Mouse (Mus musculus): ENCODE results near the gene Ankrd12.

The Ankrd12 gene

DNA sequence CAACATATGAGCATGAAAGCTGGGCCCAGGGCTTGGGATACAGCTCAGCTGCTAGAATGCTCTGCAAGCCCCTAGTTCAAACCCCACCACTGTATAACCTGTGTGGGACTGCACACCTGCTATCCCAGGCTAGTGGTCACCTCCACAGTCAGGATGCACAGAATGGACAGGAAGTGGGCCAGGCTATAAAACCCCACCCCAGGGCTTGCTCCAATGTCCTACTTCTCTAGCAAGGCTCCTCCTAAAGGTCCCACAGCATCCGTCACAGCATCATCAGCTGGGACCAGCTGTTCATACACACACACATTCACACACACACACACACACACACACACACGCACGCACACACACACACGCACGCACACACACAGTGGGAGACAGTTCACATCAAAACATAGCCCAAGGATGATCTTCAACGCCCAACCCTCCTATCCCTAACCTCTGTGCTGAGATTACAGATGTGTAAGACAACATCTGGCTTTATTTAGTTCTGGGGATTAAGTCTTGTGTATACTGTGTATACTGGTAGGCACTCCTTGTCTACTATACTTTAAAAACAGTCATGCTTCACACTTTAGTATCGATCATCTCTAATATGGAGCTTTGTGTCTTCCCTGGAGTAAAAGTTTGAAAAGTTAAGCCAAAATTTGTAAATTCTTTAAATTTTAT, 146.6 kb downstream of the Ankrd12 start:
- DNase-seq (ENCODE audit: low read depth, low spot score) = no peak

DNA sequence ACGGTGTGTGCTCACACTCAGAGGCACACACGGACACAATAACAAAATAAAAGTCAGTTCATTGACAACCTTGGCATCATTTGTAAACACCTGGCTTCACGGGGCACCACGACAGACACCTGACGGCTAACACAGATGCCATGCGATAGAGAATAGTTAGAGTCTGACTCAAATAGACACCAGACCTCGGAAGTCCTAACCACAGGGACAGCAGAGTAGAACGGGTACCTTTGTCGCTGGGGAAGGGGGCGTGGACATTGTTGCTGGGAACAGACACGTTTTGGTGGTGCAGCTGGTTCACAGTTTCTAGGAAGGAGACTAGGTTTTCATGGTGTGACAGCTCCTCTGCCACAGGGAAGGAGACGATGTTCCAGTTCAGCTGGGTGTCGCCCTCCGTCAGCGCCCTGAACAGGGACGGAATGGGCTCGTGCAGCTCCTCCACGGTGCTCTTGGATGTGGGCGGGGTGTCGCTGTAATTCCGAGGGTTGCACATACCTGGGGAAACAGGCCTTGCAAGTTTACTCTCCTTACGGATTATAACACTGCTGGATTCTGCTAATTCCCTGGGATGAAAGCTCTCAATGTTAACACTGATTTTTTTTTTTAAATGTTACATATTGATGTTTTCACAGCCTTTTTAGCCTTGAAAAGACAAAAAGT, 147.4 kb downstream of the Ankrd12 start:
- DNase-seq (ENCODE audit: low read depth, low spot score) = peak; percentile 77

DNA sequence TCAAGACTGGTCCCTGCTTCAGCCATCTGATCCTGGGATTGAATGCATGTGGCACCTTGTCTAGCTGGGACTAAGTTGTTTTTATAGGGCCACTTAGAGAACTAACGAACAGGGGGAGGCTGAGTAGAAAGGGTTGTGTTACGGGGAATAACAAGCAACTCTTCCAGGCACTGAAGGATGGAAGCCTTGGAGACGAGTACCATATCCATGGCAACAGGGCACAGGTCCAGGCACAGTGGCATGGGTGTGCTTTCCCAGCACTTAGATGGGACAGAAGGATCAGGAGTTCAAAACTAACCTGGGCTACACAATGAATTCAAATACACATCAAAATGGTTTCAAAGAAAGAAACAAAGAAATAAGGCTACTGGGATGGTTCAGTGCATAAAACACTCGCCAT, 149.8 kb downstream of the Ankrd12 start:
- no peak for DNase-seq (ENCODE audit: low read depth, low spot score)

DNA sequence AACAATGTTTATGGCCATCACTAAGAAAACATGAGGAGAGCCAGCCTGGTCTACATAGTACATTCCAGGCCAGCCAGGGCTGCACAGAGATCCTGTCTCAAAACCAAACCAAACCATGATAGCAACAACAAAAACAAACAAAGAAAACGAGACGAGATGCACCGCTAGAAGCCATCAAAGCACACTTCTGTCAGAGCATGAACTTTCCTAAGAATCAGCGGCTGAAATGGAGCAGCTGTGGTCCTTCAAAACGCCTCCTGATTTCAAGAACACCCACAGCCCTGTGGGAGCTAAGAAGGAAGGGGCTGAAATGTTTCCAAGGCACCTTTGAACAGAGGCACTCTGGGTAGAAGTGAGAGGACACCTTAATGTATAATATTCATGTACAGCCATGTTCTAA, 152.7 kb downstream of the Ankrd12 start:
- no peak for DNase-seq (ENCODE audit: low read depth, low spot score)

DNA sequence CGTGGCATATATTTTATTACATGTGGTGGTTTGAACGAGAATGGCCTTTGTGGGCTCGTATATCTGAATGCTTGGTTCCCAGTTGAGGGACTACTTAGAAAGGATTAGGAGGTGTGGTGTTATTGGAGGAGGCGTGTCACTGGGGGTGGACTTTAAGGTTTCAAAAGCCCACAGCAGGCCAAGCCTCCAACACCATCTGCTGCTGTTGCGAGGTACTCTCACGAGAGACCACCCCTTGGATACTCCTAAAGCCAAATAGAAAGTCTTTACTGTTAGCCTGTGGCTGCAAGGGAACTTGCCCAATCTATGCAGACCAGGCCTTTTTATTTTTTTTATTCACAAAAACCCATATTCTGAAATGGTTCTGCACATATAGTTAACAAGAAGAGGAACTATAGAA, 154.9 kb downstream of the Ankrd12 start:
- no peak for DNase-seq (ENCODE audit: low read depth, low spot score)

DNA sequence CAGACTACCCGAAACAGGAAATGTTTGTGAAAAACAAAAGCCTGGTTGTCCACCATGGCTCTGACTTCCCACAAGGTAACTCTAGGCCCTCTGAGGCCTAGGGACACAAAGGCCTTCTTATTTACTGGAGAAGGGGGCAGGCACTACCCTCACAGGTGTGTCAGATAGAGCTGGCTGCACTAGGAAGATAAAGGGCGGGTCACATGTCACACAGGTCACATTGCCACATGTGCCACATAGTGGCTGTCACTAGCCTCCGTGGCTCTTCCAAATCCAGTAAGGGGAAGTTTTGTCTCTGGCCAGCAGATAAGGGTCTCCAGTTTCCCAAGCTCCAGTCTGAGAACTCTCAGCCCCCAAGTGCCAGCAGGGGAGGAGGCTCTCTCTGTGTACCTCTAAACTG, 157.7 kb downstream of the Ankrd12 start:
- no peak for DNase-seq (ENCODE audit: low read depth, low spot score)

DNA sequence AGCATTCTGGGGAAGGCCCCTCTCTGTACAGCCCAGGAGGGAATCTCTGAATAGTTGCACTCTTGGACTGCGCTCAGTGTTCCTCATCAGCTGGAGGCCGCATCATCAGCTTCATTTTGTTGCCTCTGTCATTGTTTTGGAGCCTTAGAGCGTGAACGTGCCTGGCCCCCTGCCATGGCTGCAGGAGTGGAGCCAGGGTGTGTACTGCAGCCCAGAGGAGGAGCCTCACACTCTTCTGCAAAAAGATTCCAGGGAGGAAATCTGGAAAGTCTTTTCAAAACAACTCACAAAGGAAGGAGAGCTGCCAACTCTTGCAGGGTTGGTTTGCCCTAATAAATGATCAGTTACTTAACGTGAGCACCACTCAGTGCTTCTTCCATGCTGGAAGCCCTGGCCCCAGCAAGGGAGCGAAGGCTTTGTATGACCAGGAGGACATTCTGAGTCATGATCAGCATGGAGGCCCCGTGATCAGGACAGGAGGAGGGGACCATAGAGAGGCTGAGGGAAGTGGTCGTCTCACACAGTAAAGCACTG, 160.7 kb downstream of the Ankrd12 start:
- no peak for DNase-seq (ENCODE audit: low read depth, low spot score)

All from A20 (cell line).